Mouse (Mus musculus) liver, embryonic 12.5 days (tissue): ENCODE data around the gene Cwc22. TPM values are rescaled to one million over a fixed set of nuclear protein-coding genes. Genes with fewer than 3 reads are reported as not detected.

Source experiments
- ATAC-seq: fragments of 200-750 bp; cut with Nextera tagmentation; 2 replicates; pipeline ENCODE4 v1.8.0; 2017; ENCODE audit warnings: moderate number of reproducible peaks, mild to moderate bottlenecking, moderate library complexity
- H3K27ac ChIP-seq: fragments of 300-500 bp; sonication (generic); 2 replicates; pipeline ENCODE4 v1.5.1; 2016; ENCODE audit warnings: mild to moderate bottlenecking
- H3K27me3 ChIP-seq: fragments of 300-500 bp; sonication (generic); replicated peaks from 2 replicates; pipeline ENCODE4 v1.6.1; 2016; ENCODE audit warnings: mild to moderate bottlenecking, moderate library complexity
- H3K36me3 ChIP-seq: fragments of 300-500 bp; sonication (generic); 2 replicates; pipeline ENCODE4 v1.6.1; 2016; ENCODE audit warnings: mild to moderate bottlenecking, moderate library complexity
- H3K4me1 ChIP-seq: fragments of 300-500 bp; sonication (generic); 2 replicates; pipeline ENCODE4 v1.6.1; 2016
- H3K4me2 ChIP-seq: fragments of 300-500 bp; sonication (generic); 2 replicates; pipeline ENCODE4 v1.6.1; 2016; ENCODE audit warnings: mild to moderate bottlenecking, moderate library complexity
- H3K4me3 ChIP-seq: fragments of 300-500 bp; sonication (generic); 2 replicates; pipeline ENCODE4 v1.5.1; 2016; ENCODE audit warnings: mild to moderate bottlenecking, moderate library complexity
- H3K9ac ChIP-seq: fragments of 300-500 bp; sonication (generic); 2 replicates; pipeline ENCODE4 v1.6.1; 2016; ENCODE audit warnings: mild to moderate bottlenecking, moderate library complexity
- H3K9me3 ChIP-seq: fragments of 300-500 bp; sonication (generic); replicated peaks from 2 replicates; pipeline ENCODE4 v1.6.1; 2016; ENCODE audit warnings: mild to moderate bottlenecking, moderate library complexity
- WGBS: fragments of 180-500 bp; shearing (Covaris S2); methylation state at CpG from one replicate; pipeline ENCODE4 v1.1.7; 2016; ENCODE audit not compliant: insufficient replicate concordance; 5-methylcytosine and 5-hydroxymethylcytosine counted together
- polyA plus RNA-seq: library from polyadenylated mRNA; unstranded; fragments of >200 nt; fragmentation: Nextera tagmentation; extraction: Ambion mirVana; gene quantifications from 2 replicates; pipeline ENCODE4 v1.2.1, GENCODE M21; 2016

The Cwc22 gene
- polyA plus RNA-seq, 1 experiment from 2014 or later, result 26.8 TPM

- 73% methylated on average over 17 of the region's 17 CpGs for WGBS
- no peak overlapping the region for H3K4me3 ChIP-seq
- ATAC-seq, result no peak
These were observed 106.6 kb downstream of the Cwc22 start for GRCm38 (mm10) chr2:77839587-77839986.

GRCm38 (mm10) chr2:77838688-77839087 is 107.5 kb downstream of the Cwc22 start:
- no peaks in the 10 kb centered on the region for H3K4me1 ChIP-seq
- H3K27ac ChIP-seq, result no peak overlapping the region
- no peak overlapping the region for H3K9ac ChIP-seq
- WGBS, result 48% methylated on average over 1 of the region's 1 CpGs
- no peak overlapping the region for H3K4me3 ChIP-seq
- H3K4me2 ChIP-seq, result no peak overlapping the region
- ATAC-seq, result no peak
- H3K36me3 ChIP-seq, result no peaks in the 10 kb centered on the region
- no peaks in the 10 kb centered on the region for H3K27me3 ChIP-seq
- H3K9me3 ChIP-seq, result no peaks in the 10 kb centered on the region

More at GRCm38 (mm10) chr2:77839587-77839986, 106.6 kb downstream of the Cwc22 start:
- H3K36me3 ChIP-seq, result no peaks in the 10 kb centered on the region
- H3K27ac ChIP-seq, result no peak overlapping the region
- H3K9me3 ChIP-seq, result no peaks in the 10 kb centered on the region
- H3K4me2 ChIP-seq, result no peak overlapping the region
- H3K4me1 ChIP-seq, result no peaks in the 10 kb centered on the region
- no peak overlapping the region for H3K9ac ChIP-seq
- H3K27me3 ChIP-seq, result no peaks in the 10 kb centered on the region

- Histone ChIP-seq H3K9ac (no peak overlapping the region), H3K4me1 (no peaks in the 10 kb centered on the region), H3K4me3 (no peak overlapping the region), H3K27me3 (no peaks in the 10 kb centered on the region), H3K27ac (no peak overlapping the region), H3K4me2 (no peak overlapping the region), H3K9me3 (no peaks in the 10 kb centered on the region), H3K36me3 (no peaks in the 10 kb centered on the region)
- ATAC-seq, result no peak
- 32% methylated on average over 3 of the region's 3 CpGs for WGBS
These were observed 110.4 kb downstream of the Cwc22 start for GRCm38 (mm10) chr2:77835781-77836180.

Other genes with a start within 250 kb of the Cwc22 start
- gene Zfp385b, start 126.7 kb downstream of the Cwc22 start, polyA plus RNA-seq, result 2.3 and 2.8 TPM in 2 replicates